Mouse (Mus musculus): Measurements from ENCODE around the gene Reck.

GRCm38 (mm10) chr4:43941315-43941714, 66.0 kb downstream of the Reck start:
- TF ChIP-seq POLR2A (IDR thresholded peaks at IDR 0.05; ENCODE audit: control insufficient read depth, low read depth, low read length) (no peak), CTCF (IDR thresholded peaks at IDR 0.05; ENCODE audit: control insufficient read depth, insufficient read depth, insufficient replicate concordance, low read depth, low read length) (no peak)

Data from testis, adult 2 months (tissue).